Mouse (Mus musculus): ENCODE results near the gene Fam163a. TPM values are rescaled to one million over a fixed set of nuclear protein-coding genes. Genes with fewer than 3 reads are reported as not detected.
"Not testable (repeated sequence)": the region's sequence is repeated elsewhere in the genome, so short reads cannot be mapped to it uniquely, and the experiment has no call there.

Fam163a gene
- polyA plus RNA-seq, 1 experiment from 2014 or later = 1.2 TPM

- ATAC-seq (ENCODE audit: insufficient read depth) (no peak), DNase-seq (no peak)
- Histone ChIP-seq H3K4me2 (peak overlapping the region; percentile 86), H3K27me3 (ENCODE audit: insufficient read depth, low read length) (no peaks in the 10 kb centered on the region), H3K4me1 (ENCODE audit: insufficient read depth) (0 out of 2 replicates have a peak, but pooled peaks cover 2% of the 10 kb centered on the region), H3K9me3 (ENCODE audit: low read depth, low read length) (no peaks in the 10 kb centered on the region), H3K4me3 (ENCODE audit: low read depth, low read length) (peak overlapping the region; percentile 51; the same call in 1 of the 2 replicates), H3K9ac (no peak overlapping the region), H3K36me3 (ENCODE audit: insufficient read depth) (peaks cover 47% of the 10 kb centered on the region), H3K27ac (ENCODE audit: low read depth) (no peak overlapping the region)
- no peak for TF ChIP-seq CTCF (IDR thresholded peaks at IDR 0.05; ENCODE audit: low read depth)
- 85% methylated on average over 5 of the region's 5 CpGs for WGBS
Observed at GRCm38 (mm10) chr1:156042481-156042880, 162.3 kb downstream of the Fam163a start.

GRCm38 (mm10) chr1:156041451-156042241, 163.2 kb downstream of the Fam163a start:
- ATAC-seq (ENCODE audit: insufficient read depth) = no peak
- peak overlapping the region; percentile 63 for H3K9ac ChIP-seq
- DNase-seq = no peak

GRCm38 (mm10) chr1:156040731-156041401, 164.0 kb downstream of the Fam163a start:
- H3K27ac ChIP-seq (ENCODE audit: low read depth) = peak overlapping the region; percentile 65

More at GRCm38 (mm10) chr1:156041451-156042241, 163.2 kb downstream of the Fam163a start:
- TF ChIP-seq CTCF (IDR thresholded peaks at IDR 0.05; ENCODE audit: low read depth) = no peak
- H3K9me3 ChIP-seq (ENCODE audit: low read depth, low read length) = no peaks in the 10 kb centered on the region
- H3K36me3 ChIP-seq (ENCODE audit: insufficient read depth) = peaks cover 40% of the 10 kb centered on the region
- peak overlapping the region; percentile 51 for H3K4me3 ChIP-seq (ENCODE audit: low read depth, low read length)
- WGBS = 27% methylated on average over 7 of the region's 7 CpGs
- H3K27ac ChIP-seq (ENCODE audit: low read depth) = no peak overlapping the region
- 0 out of 2 replicates have a peak, but pooled peaks cover 2% of the 10 kb centered on the region for H3K4me1 ChIP-seq (ENCODE audit: insufficient read depth)
- H3K4me2 ChIP-seq = peak overlapping the region; percentile 86
- no peaks in the 10 kb centered on the region for H3K27me3 ChIP-seq (ENCODE audit: insufficient read depth, low read length)

GRCm38 (mm10) chr1:156039989-156040388, 164.8 kb downstream of the Fam163a start:
- not testable (repeated sequence) for H3K9me3 ChIP-seq (ENCODE audit: low read depth, low read length); H3K9ac ChIP-seq; H3K27me3 ChIP-seq (ENCODE audit: insufficient read depth, low read length); ATAC-seq (ENCODE audit: insufficient read depth); H3K4me2 ChIP-seq; H3K4me1 ChIP-seq (ENCODE audit: insufficient read depth)
- peak; percentile 26 for DNase-seq
- Histone ChIP-seq H3K36me3 (ENCODE audit: insufficient read depth) (peaks cover 26% of the 10 kb centered on the region), H3K27ac (ENCODE audit: low read depth) (peak overlapping the region; percentile 65; the same call in 1 of the 2 replicates), H3K4me3 (ENCODE audit: low read depth, low read length) (peak overlapping the region; percentile 51; the same call in 1 of the 2 replicates)
- TF ChIP-seq CTCF (IDR thresholded peaks at IDR 0.05; ENCODE audit: low read depth) = peak; percentile 27; the same call in 1 of the 2 replicates
- 65% methylated on average over 7 of the region's 7 CpGs for WGBS

More at GRCm38 (mm10) chr1:156040731-156041401, 164.0 kb downstream of the Fam163a start:
- H3K27me3 ChIP-seq (ENCODE audit: insufficient read depth, low read length) = no peaks in the 10 kb centered on the region
- peak overlapping the region; percentile 58 for H3K9ac ChIP-seq
- H3K36me3 ChIP-seq (ENCODE audit: insufficient read depth) = peaks cover 34% of the 10 kb centered on the region
- H3K4me1 ChIP-seq (ENCODE audit: insufficient read depth) = 0 out of 2 replicates have a peak, but pooled peaks cover 2% of the 10 kb centered on the region
- DNase-seq = peak; percentile 97
- no peak for TF ChIP-seq CTCF (IDR thresholded peaks at IDR 0.05; ENCODE audit: low read depth)
- no peaks in the 10 kb centered on the region for H3K9me3 ChIP-seq (ENCODE audit: low read depth, low read length)
- peak overlapping the region; percentile 51 for H3K4me3 ChIP-seq (ENCODE audit: low read depth, low read length)
- WGBS = under 1% methylated on average over 22 of the region's 22 CpGs
- H3K4me2 ChIP-seq = peak overlapping the region; percentile 86
- peak; percentile 85 for ATAC-seq (ENCODE audit: insufficient read depth)

- H3K27ac ChIP-seq (ENCODE audit: low read depth) = no peak overlapping the region
- no peak for ATAC-seq (ENCODE audit: insufficient read depth)
- TF ChIP-seq CTCF (IDR thresholded peaks at IDR 0.05; ENCODE audit: low read depth) = no peak
- H3K9me3 ChIP-seq (ENCODE audit: low read depth, low read length) = no peaks in the 10 kb centered on the region
- no peaks in the 10 kb centered on the region for H3K4me1 ChIP-seq (ENCODE audit: insufficient read depth)
- H3K9ac ChIP-seq = no peak overlapping the region; the same call in 1 of the 2 replicates
- peak overlapping the region; percentile 72 for H3K4me2 ChIP-seq
- 39% methylated on average over 5 of the region's 5 CpGs for WGBS
- H3K4me3 ChIP-seq (ENCODE audit: low read depth, low read length) = peak overlapping the region; percentile 51; the same call in 1 of the 2 replicates
- peaks cover 20% of the 10 kb centered on the region for H3K36me3 ChIP-seq (ENCODE audit: insufficient read depth)
- H3K27me3 ChIP-seq (ENCODE audit: insufficient read depth, low read length) = no peaks in the 10 kb centered on the region
- DNase-seq = no peak
Observed at GRCm38 (mm10) chr1:156037144-156037583, 167.7 kb downstream of the Fam163a start.

- Histone ChIP-seq H3K27ac (ENCODE audit: low read depth) (peak within 1 kb of the TSS; percentile 100), H3K9ac (peak within 1 kb of the TSS; percentile 67), H3K4me2 (peak within 1 kb of the TSS; percentile 72), H3K4me1 (ENCODE audit: insufficient read depth) (no peaks in the 10 kb centered on the region), H3K4me3 (ENCODE audit: low read depth, low read length) (peak within 1 kb of the TSS; percentile 51), H3K9me3 (ENCODE audit: low read depth, low read length) (no peaks in the 10 kb centered on the region), H3K36me3 (ENCODE audit: insufficient read depth) (peaks cover 26% of the 10 kb centered on the region), H3K27me3 (ENCODE audit: insufficient read depth, low read length) (no peaks in the 10 kb centered on the region)
- peak; percentile 94 for ATAC-seq (ENCODE audit: insufficient read depth)
- DNase-seq = peak; percentile 99
- TF ChIP-seq CTCF (IDR thresholded peaks at IDR 0.05; ENCODE audit: low read depth) = peak; percentile 80
- WGBS = under 1% methylated on average over 59 of the region's 59 CpGs
Observed at GRCm38 (mm10) chr1:156035930-156036737, 168.7 kb downstream of the Fam163a start, which contains the start of gene Tor1aip1. Gene Tor1aip1, minus strand, starts transcription at chr1:156036480.
